Mouse (Mus musculus): Measurements from ENCODE around the gene Slc8a1.

DNA sequence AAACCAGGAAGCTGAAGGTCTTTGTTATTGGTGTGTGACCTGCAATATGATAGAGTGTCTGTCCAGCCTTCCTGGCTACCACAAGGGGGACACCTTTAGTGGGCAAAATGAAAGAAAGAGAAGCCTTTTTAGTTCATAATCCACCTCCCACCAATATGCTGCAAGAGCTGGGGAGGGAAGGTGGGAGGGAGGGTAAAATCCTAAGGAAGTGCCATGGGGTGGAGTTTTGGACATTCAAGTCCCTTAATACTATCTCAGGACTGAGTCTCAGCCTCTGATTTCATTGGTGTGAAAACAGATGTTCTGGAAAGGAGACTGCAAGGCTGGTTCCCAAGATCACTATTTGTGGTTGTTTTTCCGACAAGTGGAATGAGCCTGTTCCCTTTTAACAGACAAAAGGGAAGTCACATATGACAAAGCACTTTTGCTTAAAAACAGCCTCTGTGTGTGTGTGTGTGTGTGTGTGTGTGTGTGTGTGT, 25.9 kb downstream of the Slc8a1 start:
- TF ChIP-seq HCFC1 (IDR thresholded peaks at IDR 0.05; ENCODE audit: borderline replicate concordance, insufficient read depth, low read length) (no peak), CHD2 (IDR thresholded peaks at IDR 0.05; ENCODE audit: low read depth, low read length) (no peak), ZC3H11A (IDR thresholded peaks at IDR 0.05; ENCODE audit: borderline replicate concordance, low read depth, low read length) (no peak), ZNF384 (IDR thresholded peaks at IDR 0.05; ENCODE audit: low read depth, low read length) (no peak), MAFK (IDR thresholded peaks at IDR 0.05; ENCODE audit: insufficient read depth, low read depth, low read length) (no peak)

All from ES-E14 (cell line).